Mouse (Mus musculus) lung, adult 2 months (tissue): Measurements from ENCODE around the gene Ccdc9.

Source experiments
- CTCF ChIP-seq: fragments of 200-500 bp; IDR thresholded peaks from 2 replicates; pipeline ENCODE4 v1.5.1; 2011; ENCODE audit warnings: mild to moderate bottlenecking, low read length, control low read depth; ENCODE audit not compliant: insufficient read depth
- POLR2A ChIP-seq: fragments of 200-500 bp; IDR thresholded peaks from 2 replicates; pipeline ENCODE4 v1.6.1; 2011; ENCODE audit warnings: low read depth, mild to moderate bottlenecking, control low read depth, low read length, borderline replicate concordance; ENCODE audit errors: extremely low read depth

DNA sequence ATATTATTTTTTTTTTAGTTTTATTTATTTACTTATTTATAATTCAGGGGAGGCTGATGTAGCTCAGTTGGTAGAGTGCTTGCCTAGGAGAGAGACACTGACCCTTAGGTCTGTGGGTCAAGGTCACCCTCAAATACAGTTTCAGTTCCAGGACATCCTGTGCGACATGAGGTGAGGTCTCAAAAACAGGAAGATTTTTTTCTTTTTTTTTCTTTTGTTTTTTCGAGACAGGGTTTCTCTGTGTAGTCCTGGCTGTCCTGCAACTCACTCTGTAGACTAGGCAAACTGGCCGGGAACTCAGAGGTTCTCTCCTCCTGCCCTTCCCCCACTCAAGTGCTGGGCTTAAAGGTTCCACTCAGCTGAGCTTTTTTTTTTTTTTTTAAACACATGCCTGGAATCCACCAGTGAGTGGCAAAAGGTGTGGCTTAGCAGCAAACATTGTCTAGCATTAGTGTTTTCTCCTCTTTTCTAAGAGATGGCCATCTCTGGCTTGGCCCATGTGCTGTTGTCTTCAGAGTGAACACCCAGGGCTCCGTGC lies 28.7 kb upstream of the Ccdc9 start:
- TF ChIP-seq CTCF = no peak
- no peak for TF ChIP-seq POLR2A
